Mouse (Mus musculus): ENCODE data around the gene Mfap2. TPM values are rescaled to one million over a fixed set of nuclear protein-coding genes. Genes with fewer than 3 reads are reported as not detected.

Mfap2 gene
- polyA plus RNA-seq, 1 experiment from 2014 or later = 260 TPM

GRCm38 (mm10) chr4:140977278-140977677 is 32.9 kb upstream of the Mfap2 start:
- 88% methylated on average over 10 of the region's 10 CpGs for WGBS
- peaks cover 91% of the 10 kb centered on the region for H3K36me3 ChIP-seq
- no peaks in the 10 kb centered on the region for H3K27me3 ChIP-seq (ENCODE audit: low read depth, poor library complexity, severe bottlenecking)
- H3K27ac ChIP-seq (replicated peaks) = no peak overlapping the region
- H3K9me3 ChIP-seq (replicated peaks) = peaks cover 6% of the 10 kb centered on the region; the same call in 1 of the 2 replicates
- DNase-seq (ENCODE audit: low spot score) = no peak
- no peaks in the 10 kb centered on the region for H3K4me1 ChIP-seq
- no peak overlapping the region for H3K4me3 ChIP-seq

- Histone ChIP-seq H3K27me3 (ENCODE audit: low read depth, poor library complexity, severe bottlenecking) (no peaks in the 10 kb centered on the region), H3K4me1 (peaks cover 1% of the 10 kb centered on the region; the same call in 1 of the 2 replicates), H3K4me3 (no peak overlapping the region), H3K9me3 (replicated peaks) (peaks cover 6% of the 10 kb centered on the region; the same call in 1 of the 2 replicates), H3K27ac (replicated peaks) (no peak overlapping the region), H3K36me3 (peaks cover 83% of the 10 kb centered on the region)
- 92% methylated on average over 14 of the region's 14 CpGs for WGBS
- DNase-seq (ENCODE audit: low spot score) = no peak
Measured at GRCm38 (mm10) chr4:140977886-140978692, 32.1 kb upstream of the Mfap2 start.

- Histone ChIP-seq H3K27me3 (ENCODE audit: low read depth, poor library complexity, severe bottlenecking) (no peaks in the 10 kb centered on the region), H3K4me3 (no peak overlapping the region), H3K36me3 (peaks cover 47% of the 10 kb centered on the region), H3K4me1 (peaks cover 16% of the 10 kb centered on the region), H3K9me3 (replicated peaks) (peaks cover 6% of the 10 kb centered on the region; the same call in 1 of the 2 replicates), H3K27ac (replicated peaks) (no peak overlapping the region)
- no peak for DNase-seq (ENCODE audit: low spot score)
- 93% methylated on average over 2 of the region's 2 CpGs for WGBS
Measured at GRCm38 (mm10) chr4:140981605-140982004, 28.6 kb upstream of the Mfap2 start.

- H3K27me3 ChIP-seq (ENCODE audit: low read depth, poor library complexity, severe bottlenecking) = no peaks in the 10 kb centered on the region
- H3K9me3 ChIP-seq (replicated peaks) = peaks cover 6% of the 10 kb centered on the region; the same call in 1 of the 2 replicates
- no peak for DNase-seq (ENCODE audit: low spot score)
- H3K4me1 ChIP-seq = peaks cover 28% of the 10 kb centered on the region
- 71% methylated on average over 4 of the region's 4 CpGs for WGBS
- no peak overlapping the region for H3K27ac ChIP-seq (replicated peaks)
- peaks cover 35% of the 10 kb centered on the region for H3K36me3 ChIP-seq
- no peak overlapping the region for H3K4me3 ChIP-seq
Measured at GRCm38 (mm10) chr4:140982808-140983207, 27.4 kb upstream of the Mfap2 start.

- H3K27me3 ChIP-seq (ENCODE audit: low read depth, poor library complexity, severe bottlenecking) = no peaks in the 10 kb centered on the region
- peaks cover 6% of the 10 kb centered on the region; the same call in 1 of the 2 replicates for H3K9me3 ChIP-seq (replicated peaks)
- WGBS = 25% methylated on average over 9 of the region's 9 CpGs
- no peak overlapping the region; the same call in 1 of the 2 replicates for H3K27ac ChIP-seq (replicated peaks)
- peaks cover 34% of the 10 kb centered on the region for H3K4me1 ChIP-seq
- no peak overlapping the region for H3K4me3 ChIP-seq
- no peak for DNase-seq (ENCODE audit: low spot score)
- H3K36me3 ChIP-seq = peaks cover 29% of the 10 kb centered on the region
Measured at GRCm38 (mm10) chr4:140983442-140983841, 26.8 kb upstream of the Mfap2 start.

GRCm38 (mm10) chr4:140984544-140984943 is 25.7 kb upstream of the Mfap2 start:
- Histone ChIP-seq H3K4me3 (no peak overlapping the region), H3K27ac (replicated peaks) (no peak overlapping the region), H3K36me3 (peaks cover 21% of the 10 kb centered on the region), H3K4me1 (peaks cover 45% of the 10 kb centered on the region), H3K27me3 (ENCODE audit: low read depth, poor library complexity, severe bottlenecking) (no peaks in the 10 kb centered on the region), H3K9me3 (replicated peaks) (peaks cover 6% of the 10 kb centered on the region; the same call in 1 of the 2 replicates)
- WGBS = 93% methylated on average over 6 of the region's 6 CpGs
- no peak for DNase-seq (ENCODE audit: low spot score)

GRCm38 (mm10) chr4:140986024-140986710 is 24.1 kb upstream of the Mfap2 start:
- Histone ChIP-seq H3K27ac (replicated peaks) (peak overlapping the region; percentile 87), H3K9me3 (replicated peaks) (peaks cover 6% of the 10 kb centered on the region; the same call in 1 of the 2 replicates)
- DNase-seq (ENCODE audit: low spot score) = no peak

GRCm38 (mm10) chr4:140986711-140987395 is 23.4 kb upstream of the Mfap2 start, which contains the start of gene Atp13a2:
Atp13a2 (plus strand) TSS chr4:140986873.
- Histone ChIP-seq H3K4me3 (peak within 1 kb of the TSS; percentile 74), H3K27me3 (ENCODE audit: low read depth, poor library complexity, severe bottlenecking) (no peaks in the 10 kb centered on the region), H3K9me3 (replicated peaks) (no peaks in the 10 kb centered on the region), H3K4me1 (peaks cover 63% of the 10 kb centered on the region), H3K36me3 (peaks cover 14% of the 10 kb centered on the region; the same call in 1 of the 2 replicates), H3K27ac (replicated peaks) (peak within 1 kb of the TSS; percentile 87)
- under 1% methylated on average over 58 of the region's 58 CpGs for WGBS
- peak; percentile 87 for DNase-seq (ENCODE audit: low spot score)

More at GRCm38 (mm10) chr4:140986024-140986710, 24.1 kb upstream of the Mfap2 start:
- no peaks in the 10 kb centered on the region for H3K27me3 ChIP-seq (ENCODE audit: low read depth, poor library complexity, severe bottlenecking)
- peak overlapping the region; percentile 74 for H3K4me3 ChIP-seq
- H3K36me3 ChIP-seq = peaks cover 10% of the 10 kb centered on the region; the same call in 1 of the 2 replicates
- peaks cover 57% of the 10 kb centered on the region for H3K4me1 ChIP-seq
- 36% methylated on average over 15 of the region's 15 CpGs for WGBS

GRCm38 (mm10) chr4:140987476-140987875 is 22.7 kb upstream of the Mfap2 start:
- WGBS = 38% methylated on average over 7 of the region's 7 CpGs

GRCm38 (mm10) chr4:140988706-140989290 is 21.4 kb upstream of the Mfap2 start:
- no peak for DNase-seq (ENCODE audit: low spot score)
- no peak overlapping the region for H3K27ac ChIP-seq (replicated peaks)
- peaks cover 31% of the 10 kb centered on the region for H3K36me3 ChIP-seq
- H3K27me3 ChIP-seq (ENCODE audit: low read depth, poor library complexity, severe bottlenecking) = no peaks in the 10 kb centered on the region
- peaks cover 56% of the 10 kb centered on the region for H3K4me1 ChIP-seq
- 75% methylated on average over 7 of the region's 7 CpGs for WGBS
- H3K9me3 ChIP-seq (replicated peaks) = no peaks in the 10 kb centered on the region
- no peak overlapping the region for H3K4me3 ChIP-seq

More at GRCm38 (mm10) chr4:140987476-140987875, 22.7 kb upstream of the Mfap2 start:
- Histone ChIP-seq H3K36me3 (peaks cover 21% of the 10 kb centered on the region), H3K27me3 (ENCODE audit: low read depth, poor library complexity, severe bottlenecking) (no peaks in the 10 kb centered on the region), H3K4me1 (peaks cover 64% of the 10 kb centered on the region), H3K9me3 (replicated peaks) (no peaks in the 10 kb centered on the region), H3K27ac (replicated peaks) (peak overlapping the region; percentile 87), H3K4me3 (peak overlapping the region; percentile 74)
- no peak for DNase-seq (ENCODE audit: low spot score)

- Histone ChIP-seq H3K4me1 (peaks cover 56% of the 10 kb centered on the region), H3K9me3 (replicated peaks) (no peaks in the 10 kb centered on the region), H3K4me3 (no peak overlapping the region), H3K27me3 (ENCODE audit: low read depth, poor library complexity, severe bottlenecking) (no peaks in the 10 kb centered on the region), H3K36me3 (peaks cover 38% of the 10 kb centered on the region), H3K27ac (replicated peaks) (no peak overlapping the region)
- no peak for DNase-seq (ENCODE audit: low spot score)
- 94% methylated on average over 14 of the region's 14 CpGs for WGBS
Measured at GRCm38 (mm10) chr4:140989447-140989846, 20.8 kb upstream of the Mfap2 start.

GRCm38 (mm10) chr4:140992215-140992614 is 18.0 kb upstream of the Mfap2 start:
- Histone ChIP-seq H3K4me1 (peaks cover 42% of the 10 kb centered on the region), H3K27me3 (ENCODE audit: low read depth, poor library complexity, severe bottlenecking) (no peaks in the 10 kb centered on the region), H3K4me3 (no peak overlapping the region), H3K9me3 (replicated peaks) (no peaks in the 10 kb centered on the region), H3K27ac (replicated peaks) (no peak overlapping the region), H3K36me3 (peaks cover 66% of the 10 kb centered on the region)
- 88% methylated on average over 20 of the region's 20 CpGs for WGBS
- no peak for DNase-seq (ENCODE audit: low spot score)

All from midbrain, embryonic 10.5 days (tissue).